Mouse (Mus musculus) heart, adult 2 months (tissue): ENCODE results near the gene 4921536K21Rik. TPM values are rescaled to one million over a fixed set of nuclear protein-coding genes. Genes with fewer than 3 reads are reported as not detected.

Experiments
- DNase-seq, 2 experiments: peaks; one replicate each; pipeline ENCODE4 v3.0.0; 2021
- H3K27ac ChIP-seq: fragments of 200-600 bp; 2 replicates; pipeline ENCODE4 v1.8.1; 2022
- H3K27me3 ChIP-seq: fragments of 200-500 bp; 2 replicates; pipeline ENCODE4 v1.6.1; 2012; ENCODE audit warnings: mild to moderate bottlenecking, low read length, inconsistent platforms, mixed read lengths; ENCODE audit not compliant: control insufficient read depth, insufficient read depth
- H3K36me3 ChIP-seq: fragments of 200-500 bp; 2 replicates; pipeline ENCODE4 v1.6.1; 2012; ENCODE audit warnings: low read length, inconsistent platforms; ENCODE audit not compliant: control insufficient read depth, insufficient read depth
- H3K4me1 ChIP-seq: fragments of 200-500 bp; 2 replicates; pipeline ENCODE4 v1.6.1; 2011; ENCODE audit warnings: low read length; ENCODE audit not compliant: control insufficient read depth, insufficient read depth
- H3K4me3 ChIP-seq: fragments of 200-600 bp; 2 replicates; pipeline ENCODE4 v1.8.1; 2022
- H3K79me2 ChIP-seq: fragments of 200-500 bp; replicated peaks from 2 replicates; pipeline ENCODE4 v1.6.1; 2012; ENCODE audit warnings: mild to moderate bottlenecking, inconsistent platforms, low read length, moderate library complexity, mixed read lengths; ENCODE audit not compliant: control insufficient read depth, insufficient read depth
- H3K9ac ChIP-seq: fragments of 200-500 bp; 2 replicates; pipeline ENCODE4 v1.6.1; 2012; ENCODE audit warnings: low read depth, mild to moderate bottlenecking, control low read depth, inconsistent platforms, low read length, mixed read lengths
- CTCF ChIP-seq: fragments of 200-600 bp; IDR thresholded peaks from 2 replicates; pipeline ENCODE4 v1.8.1; 2022; ENCODE audit warnings: antibody characterized with exemption, mild to moderate bottlenecking, moderate library complexity
- EP300 ChIP-seq: fragments of 200-500 bp; IDR thresholded peaks from 2 replicates; pipeline ENCODE4 v1.6.1; 2011; ENCODE audit warnings: low read depth, low read length, control low read depth; ENCODE audit not compliant: insufficient read depth
- POLR2A ChIP-seq: fragments of 200-500 bp; IDR thresholded peaks from 2 replicates; pipeline ENCODE4 v1.6.1; 2011; ENCODE audit warnings: mild to moderate bottlenecking, low read depth, low read length, control low read depth; ENCODE audit not compliant: insufficient read depth
- WGBS: fragments of 180-500 bp; shearing (Covaris S2); methylation state at CpG from one replicate; pipeline ENCODE4 v1.1.7; 2018; 5-methylcytosine and 5-hydroxymethylcytosine counted together
- intact Hi-C: fragments of 180-260 bp; cut with DNase I; formaldehyde crosslinking; loops from one replicate; pipeline ENCODE4 v1.15.1; 2025
- polyA plus RNA-seq: library from polyadenylated mRNA; depleted of rRNA; stranded (reverse); fragments of >200 nt; gene quantifications from 2 replicates; pipeline ENCODE4 v1.2.3, GENCODE M21; 2012
- total RNA-seq, 2 experiments: library from RNA; stranded (reverse); gene quantifications; 2 replicates each; pipeline ENCODE4 v1.2.3; 2021

Gene 4921536K21Rik
- total and polyA plus RNA-seq, 3 experiments, result 0.57 to 0.81 (median 0.57) TPM

GRCm38 (mm10) chr11:3933756-3934285 is 38.9 kb upstream of the 4921536K21Rik start:
- 93% methylated on average over 9 of the region's 9 CpGs for WGBS
- H3K36me3 ChIP-seq, result no peaks in the 10 kb centered on the region
- no peak for TF ChIP-seq EP300
- no peak overlapping the region for H3K27ac ChIP-seq
- intact Hi-C loops, result no loop called here
- no peak overlapping the region for H3K9ac ChIP-seq
- no peak for DNase-seq
- peaks cover 2% of the 10 kb centered on the region; the same call in 1 of the 2 replicates for H3K27me3 ChIP-seq
- H3K79me2 ChIP-seq, result no peaks in the 10 kb centered on the region
- H3K4me3 ChIP-seq, result no peak overlapping the region
- H3K4me1 ChIP-seq, result peaks cover 4% of the 10 kb centered on the region

- under 1% methylated on average over 26 of the region's 26 CpGs for WGBS
Observed at GRCm38 (mm10) chr11:3931511-3932211, 36.8 kb upstream of the 4921536K21Rik start, which contains the start of gene Tcn2. Tcn2 (minus strand) TSS chr11:3932159.

GRCm38 (mm10) chr11:3930931-3931330 is 36.0 kb upstream of the 4921536K21Rik start:
- Histone ChIP-seq H3K79me2 (no peaks in the 10 kb centered on the region), H3K27ac (peak overlapping the region; percentile 20), H3K4me3 (no peak overlapping the region), H3K27me3 (no peaks in the 10 kb centered on the region), H3K36me3 (no peaks in the 10 kb centered on the region; the same call in 1 of the 2 replicates), H3K4me1 (peaks cover 4% of the 10 kb centered on the region), H3K9ac (peak overlapping the region; percentile 53; the same call in 1 of the 2 replicates)
- WGBS, result 56% methylated on average over 6 of the region's 6 CpGs
- no peak for DNase-seq
- no peak for TF ChIP-seq POLR2A
- no peak for TF ChIP-seq CTCF
- no peak for TF ChIP-seq EP300
- intact Hi-C loops, result no loop called here

More at GRCm38 (mm10) chr11:3931511-3932211, 36.8 kb upstream of the 4921536K21Rik start, which contains the start of gene Tcn2:
- H3K27me3 ChIP-seq, result no peaks in the 10 kb centered on the region
- H3K79me2 ChIP-seq, result no peaks in the 10 kb centered on the region
- H3K9ac ChIP-seq, result peak within 1 kb of the TSS; percentile 53
- TF ChIP-seq POLR2A, result peak; percentile 65
- TF ChIP-seq EP300, result peak; percentile 65; the same call in 1 of the 2 replicates
- TF ChIP-seq CTCF, result no peak
- no peaks in the 10 kb centered on the region; the same call in 1 of the 2 replicates for H3K36me3 ChIP-seq
- H3K27ac ChIP-seq, result peak within 1 kb of the TSS; percentile 75
- peaks cover 4% of the 10 kb centered on the region for H3K4me1 ChIP-seq
- peak within 1 kb of the TSS; percentile 60 for H3K4me3 ChIP-seq
- peak; percentile 92 for DNase-seq
- intact Hi-C loops, result loop anchor here (1.0 kb wide), 1 partner anchor 32 kb away; the partner anchor contains the start of gene Pes1

- Histone ChIP-seq H3K79me2 (no peaks in the 10 kb centered on the region), H3K27me3 (no peaks in the 10 kb centered on the region), H3K4me3 (no peak overlapping the region), H3K36me3 (no peaks in the 10 kb centered on the region; the same call in 1 of the 2 replicates), H3K27ac (no peak overlapping the region), H3K9ac (no peak overlapping the region), H3K4me1 (peaks cover 4% of the 10 kb centered on the region)
- 42% methylated on average over 4 of the region's 4 CpGs for WGBS
- intact Hi-C loops, result no loop called here
- TF ChIP-seq POLR2A, result no peak
- no peak for TF ChIP-seq CTCF
- no peak for TF ChIP-seq EP300
- DNase-seq, result no peak
Observed at GRCm38 (mm10) chr11:3930019-3930418, 35.1 kb upstream of the 4921536K21Rik start.

- intact Hi-C loops, result no loop called here
- H3K9ac ChIP-seq, result no peak overlapping the region
- H3K4me1 ChIP-seq, result peaks cover 2% of the 10 kb centered on the region; the same call in 1 of the 2 replicates
- H3K27me3 ChIP-seq, result no peaks in the 10 kb centered on the region
- no peak overlapping the region for H3K4me3 ChIP-seq
- 94% methylated on average over 10 of the region's 10 CpGs for WGBS
- DNase-seq, result no peak
- no peaks in the 10 kb centered on the region; the same call in 1 of the 2 replicates for H3K36me3 ChIP-seq
- TF ChIP-seq EP300 (no peak), CTCF (no peak), POLR2A (no peak)
- H3K27ac ChIP-seq, result no peak overlapping the region
- H3K79me2 ChIP-seq, result no peaks in the 10 kb centered on the region
Observed at GRCm38 (mm10) chr11:3925916-3926315, 31.0 kb upstream of the 4921536K21Rik start.

- no peaks in the 10 kb centered on the region for H3K27me3 ChIP-seq
- WGBS, result 93% methylated on average over 6 of the region's 6 CpGs
- no peak overlapping the region for H3K9ac ChIP-seq
- no peaks in the 10 kb centered on the region for H3K4me1 ChIP-seq
- H3K79me2 ChIP-seq, result no peaks in the 10 kb centered on the region
- no peak overlapping the region for H3K27ac ChIP-seq
- TF ChIP-seq POLR2A, result no peak
- intact Hi-C loops, result no loop called here
- no peak for DNase-seq
- no peak overlapping the region for H3K4me3 ChIP-seq
- H3K36me3 ChIP-seq, result no peaks in the 10 kb centered on the region; the same call in 1 of the 2 replicates
Observed at GRCm38 (mm10) chr11:3922731-3923130, 27.8 kb upstream of the 4921536K21Rik start.
